Mouse (Mus musculus): ENCODE data around the gene Golga4. TPM values are rescaled to one million over a fixed set of nuclear protein-coding genes. Genes with fewer than 3 reads are reported as not detected.

Gene Golga4
- polyA plus RNA-seq, 1 experiment, result 18.5 TPM

GRCm38 (mm10) chr9:118617237-118617636 lies 111.2 kb downstream of the Golga4 start:
- Histone ChIP-seq H3K4me3 (no peak overlapping the region), H3K79me2 (ENCODE audit: control insufficient read depth, insufficient read depth) (no peaks in the 10 kb centered on the region), H3K27me3 (ENCODE audit: control insufficient read depth, insufficient read depth, insufficient read length) (peaks cover 19% of the 10 kb centered on the region), H3K4me2 (ENCODE audit: low read depth) (no peak overlapping the region), H3ac (ENCODE audit: control insufficient read depth, insufficient read length) (no peak overlapping the region), H3K36me3 (ENCODE audit: control insufficient read depth, insufficient read depth) (no peaks in the 10 kb centered on the region)
- TF ChIP-seq TCF12 (IDR thresholded peaks at IDR 0.05; ENCODE audit: insufficient read depth, poor library complexity, severe bottlenecking) (no peak), POLR2AphosphoS2 (IDR thresholded peaks at IDR 0.05; ENCODE audit: insufficient read length, low read depth) (no peak), USF1 (IDR thresholded peaks at IDR 0.05; ENCODE audit: low read depth) (no peak), SRF (IDR thresholded peaks at IDR 0.05; ENCODE audit: control insufficient read depth, insufficient read length, low read depth) (no peak), CEBPB (IDR thresholded peaks at IDR 0.05; ENCODE audit: insufficient read depth, poor library complexity, severe bottlenecking) (no peak), MAX (IDR thresholded peaks at IDR 0.05; ENCODE audit: low read depth) (no peak), MYOD1 (IDR thresholded peaks at IDR 0.05; ENCODE audit: control insufficient read depth in 1 of 3, insufficient read length in 2 of 3, low read depth in 2 of 3) (no peak), TCF3 (IDR thresholded peaks at IDR 0.05; ENCODE audit: insufficient read length, low read depth) (no peak), REST (IDR thresholded peaks at IDR 0.05; ENCODE audit: insufficient read depth, insufficient read length) (no peak), POLR2A (IDR thresholded peaks at IDR 0.05; ENCODE audit: insufficient read length, low read depth) (no peak), MYOG (IDR thresholded peaks at IDR 0.05; ENCODE audit: control insufficient read depth in 1 of 3, insufficient read depth in 1 of 3, insufficient read length in 2 of 3, low read depth in 2 of 3) (no peak), E2F4 (IDR thresholded peaks at IDR 0.05; ENCODE audit: insufficient read depth) (no peak)

DNA sequence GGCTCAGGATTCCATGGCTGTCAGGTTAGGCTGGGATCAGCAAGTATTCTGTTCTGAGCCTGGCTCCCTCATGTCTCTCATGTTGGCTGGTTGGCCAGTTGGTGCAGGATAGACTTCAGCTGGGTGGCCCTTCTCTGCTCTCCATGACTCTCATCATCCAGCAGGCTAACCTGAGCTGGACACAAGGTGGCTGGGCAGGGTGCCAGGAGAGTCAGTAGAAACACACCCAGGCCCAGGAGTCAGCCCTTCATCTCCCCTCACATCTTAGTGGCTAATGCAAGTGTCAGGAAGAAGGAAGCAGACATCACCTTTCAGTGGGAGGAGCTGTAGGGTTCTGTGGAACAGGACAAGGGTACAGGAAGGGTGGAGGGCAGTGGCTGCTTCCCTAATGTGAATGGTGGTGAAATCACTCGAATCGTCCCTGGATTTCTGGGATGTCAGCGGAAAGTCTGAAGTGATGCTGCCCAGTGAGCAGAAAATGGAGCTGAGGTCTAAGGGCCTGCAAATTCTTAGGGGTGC lies 112.7 kb downstream of the Golga4 start:
- no peaks in the 10 kb centered on the region for H3K79me2 ChIP-seq (ENCODE audit: control insufficient read depth, insufficient read depth)
- H3K4me3 ChIP-seq, result no peak overlapping the region
- H3K27me3 ChIP-seq (ENCODE audit: control insufficient read depth, insufficient read depth, insufficient read length), result peaks cover 15% of the 10 kb centered on the region
- no peak overlapping the region for H3K4me2 ChIP-seq (ENCODE audit: low read depth)
- H3ac ChIP-seq (ENCODE audit: control insufficient read depth, insufficient read length), result no peak overlapping the region
- no peaks in the 10 kb centered on the region for H3K36me3 ChIP-seq (ENCODE audit: control insufficient read depth, insufficient read depth)
- TF ChIP-seq REST (IDR thresholded peaks at IDR 0.05; ENCODE audit: insufficient read depth, insufficient read length) (no peak), MYOG (IDR thresholded peaks at IDR 0.05; ENCODE audit: control insufficient read depth in 1 of 3, insufficient read depth in 1 of 3, insufficient read length in 2 of 3, low read depth in 2 of 3) (no peak), POLR2AphosphoS2 (IDR thresholded peaks at IDR 0.05; ENCODE audit: insufficient read length, low read depth) (no peak), CEBPB (IDR thresholded peaks at IDR 0.05; ENCODE audit: insufficient read depth, poor library complexity, severe bottlenecking) (no peak), MYOD1 (IDR thresholded peaks at IDR 0.05; ENCODE audit: control insufficient read depth in 1 of 3, insufficient read length in 2 of 3, low read depth in 2 of 3) (no peak), SRF (IDR thresholded peaks at IDR 0.05; ENCODE audit: control insufficient read depth, insufficient read length, low read depth) (no peak), TCF12 (IDR thresholded peaks at IDR 0.05; ENCODE audit: insufficient read depth, poor library complexity, severe bottlenecking) (no peak), MAX (IDR thresholded peaks at IDR 0.05; ENCODE audit: low read depth) (no peak), POLR2A (IDR thresholded peaks at IDR 0.05; ENCODE audit: insufficient read length, low read depth) (no peak), USF1 (IDR thresholded peaks at IDR 0.05; ENCODE audit: low read depth) (no peak), E2F4 (IDR thresholded peaks at IDR 0.05; ENCODE audit: insufficient read depth) (no peak)

GRCm38 (mm10) chr9:118620807-118621206 lies 114.7 kb downstream of the Golga4 start:
- H3K4me3 ChIP-seq, result no peak overlapping the region
- no peaks in the 10 kb centered on the region for H3K36me3 ChIP-seq (ENCODE audit: control insufficient read depth, insufficient read depth)
- no peak overlapping the region for H3K4me2 ChIP-seq (ENCODE audit: low read depth)
- H3K27me3 ChIP-seq (ENCODE audit: control insufficient read depth, insufficient read depth, insufficient read length), result peaks cover 16% of the 10 kb centered on the region
- no peaks in the 10 kb centered on the region for H3K79me2 ChIP-seq (ENCODE audit: control insufficient read depth, insufficient read depth)
- H3ac ChIP-seq (ENCODE audit: control insufficient read depth, insufficient read length), result no peak overlapping the region
- TF ChIP-seq TCF3 (IDR thresholded peaks at IDR 0.05; ENCODE audit: insufficient read length, low read depth), result no peak
- TF ChIP-seq POLR2A (IDR thresholded peaks at IDR 0.05; ENCODE audit: insufficient read length, low read depth), result no peak
- TF ChIP-seq SRF (IDR thresholded peaks at IDR 0.05; ENCODE audit: control insufficient read depth, insufficient read length, low read depth), result no peak
- TF ChIP-seq REST (IDR thresholded peaks at IDR 0.05; ENCODE audit: insufficient read depth, insufficient read length), result no peak
- no peak for TF ChIP-seq USF1 (IDR thresholded peaks at IDR 0.05; ENCODE audit: low read depth)
- no peak for TF ChIP-seq MYOG (IDR thresholded peaks at IDR 0.05; ENCODE audit: control insufficient read depth in 1 of 3, insufficient read depth in 1 of 3, insufficient read length in 2 of 3, low read depth in 2 of 3)
- no peak for TF ChIP-seq MAX (IDR thresholded peaks at IDR 0.05; ENCODE audit: low read depth)
- TF ChIP-seq CEBPB (IDR thresholded peaks at IDR 0.05; ENCODE audit: insufficient read depth, poor library complexity, severe bottlenecking), result no peak
- TF ChIP-seq TCF12 (IDR thresholded peaks at IDR 0.05; ENCODE audit: insufficient read depth, poor library complexity, severe bottlenecking), result no peak
- TF ChIP-seq POLR2AphosphoS2 (IDR thresholded peaks at IDR 0.05; ENCODE audit: insufficient read length, low read depth), result no peak
- TF ChIP-seq MYOD1 (IDR thresholded peaks at IDR 0.05; ENCODE audit: control insufficient read depth in 1 of 3, insufficient read length in 2 of 3, low read depth in 2 of 3), result no peak
- no peak for TF ChIP-seq E2F4 (IDR thresholded peaks at IDR 0.05; ENCODE audit: insufficient read depth)

- Histone ChIP-seq H3K36me3 (ENCODE audit: control insufficient read depth, insufficient read depth) (no peaks in the 10 kb centered on the region), H3K27me3 (ENCODE audit: control insufficient read depth, insufficient read depth, insufficient read length) (peaks cover 19% of the 10 kb centered on the region), H3K4me3 (no peak overlapping the region), H3K4me2 (ENCODE audit: low read depth) (no peak overlapping the region), H3ac (ENCODE audit: control insufficient read depth, insufficient read length) (no peak overlapping the region), H3K79me2 (ENCODE audit: control insufficient read depth, insufficient read depth) (no peaks in the 10 kb centered on the region)
- TF ChIP-seq POLR2A (IDR thresholded peaks at IDR 0.05; ENCODE audit: insufficient read length, low read depth) (no peak), E2F4 (IDR thresholded peaks at IDR 0.05; ENCODE audit: insufficient read depth) (no peak), POLR2AphosphoS2 (IDR thresholded peaks at IDR 0.05; ENCODE audit: insufficient read length, low read depth) (no peak), MYOD1 (IDR thresholded peaks at IDR 0.05; ENCODE audit: control insufficient read depth in 1 of 3, insufficient read length in 2 of 3, low read depth in 2 of 3) (no peak), CEBPB (IDR thresholded peaks at IDR 0.05; ENCODE audit: insufficient read depth, poor library complexity, severe bottlenecking) (no peak), USF1 (IDR thresholded peaks at IDR 0.05; ENCODE audit: low read depth) (no peak), MAX (IDR thresholded peaks at IDR 0.05; ENCODE audit: low read depth) (no peak)
Observed at GRCm38 (mm10) chr9:118621691-118622090, 115.6 kb downstream of the Golga4 start.
